Mouse (Mus musculus) lung, postnatal 0 days (tissue): ENCODE data around the gene 2700049A03Rik. TPM values are rescaled to one million over a fixed set of nuclear protein-coding genes. Genes with fewer than 3 reads are reported as not detected.

ENCODE experiments used
- ATAC-seq: fragments of 200-750 bp; cut with Nextera tagmentation; 2 replicates; pipeline ENCODE4 v1.8.0; 2017; ENCODE audit warnings: moderate library complexity
- DNase-seq: peaks from one replicate; pipeline ENCODE4 v3.0.0-alpha.2; 2016; ENCODE audit warnings: low spot score
- H3K27ac ChIP-seq: fragments of 300-500 bp; sonication (generic); 2 replicates; pipeline ENCODE4 v1.5.1; 2014; ENCODE audit warnings: antibody characterized with exemption, mild to moderate bottlenecking, low read length, mixed read lengths
- H3K27me3 ChIP-seq: fragments of 300-500 bp; sonication (generic); replicated peaks from 2 replicates; pipeline ENCODE4 v1.6.1; 2014; ENCODE audit warnings: low read length, mixed read lengths; ENCODE audit not compliant: insufficient read depth
- H3K36me3 ChIP-seq: fragments of 300-500 bp; sonication (generic); 2 replicates; pipeline ENCODE4 v1.6.1; 2014; ENCODE audit warnings: low read length, mixed read lengths; ENCODE audit not compliant: insufficient read depth
- H3K4me1 ChIP-seq: fragments of 300-500 bp; sonication (generic); 2 replicates; pipeline ENCODE4 v1.6.1; 2014; ENCODE audit warnings: antibody characterized with exemption, low read depth, low read length, mixed read lengths; ENCODE audit not compliant: insufficient read depth
- H3K4me2 ChIP-seq: fragments of 300-500 bp; sonication (generic); replicated peaks from 2 replicates; pipeline ENCODE4 v1.6.1; 2014; ENCODE audit warnings: low read depth, mild to moderate bottlenecking, low read length, moderate library complexity, mixed read lengths
- H3K4me3 ChIP-seq: fragments of 300-500 bp; sonication (generic); 2 replicates; pipeline ENCODE4 v1.5.1; 2014; ENCODE audit warnings: low read depth, low read length
- H3K9ac ChIP-seq: fragments of 300-500 bp; sonication (generic); replicated peaks from 2 replicates; pipeline ENCODE4 v1.6.1; 2014; ENCODE audit warnings: low read depth, mild to moderate bottlenecking
- H3K9me3 ChIP-seq: fragments of 300-500 bp; sonication (generic); 2 replicates; pipeline ENCODE4 v1.6.1; 2016; ENCODE audit warnings: low read length, mixed read lengths
- CTCF ChIP-seq: IDR thresholded peaks from 2 replicates; pipeline ENCODE4 v1.5.1; 2016; ENCODE audit warnings: antibody characterized with exemption, mild to moderate bottlenecking
- EP300 ChIP-seq: IDR thresholded peaks from 2 replicates; pipeline ENCODE4 v1.6.1; 2016; ENCODE audit warnings: antibody characterized with exemption, mild to moderate bottlenecking, control low read depth
- WGBS: fragments of 180-500 bp; shearing (Covaris S2); extraction: QIAGEN DNeasy Blood & Tissue Kit; methylation state at CpG from one replicate; pipeline ENCODE4 v1.1.7; 2014; 5-methylcytosine and 5-hydroxymethylcytosine counted together
- polyA plus RNA-seq: library from polyadenylated mRNA; unstranded; fragments of >200 nt; fragmentation: Nextera tagmentation; extraction: Ambion mirVana; gene quantifications from 2 replicates; pipeline ENCODE4 v1.2.1, GENCODE M21; 2015

Gene 2700049A03Rik
- polyA plus RNA-seq, 1 experiment from 2014 or later: 8.1 TPM

- no peak for ATAC-seq
- no peak for DNase-seq
- Histone ChIP-seq H3K27ac (no peak overlapping the region), H3K9me3 (no peaks in the 10 kb centered on the region), H3K9ac (no peak overlapping the region), H3K4me2 (no peak overlapping the region), H3K4me3 (no peak overlapping the region), H3K36me3 (no peaks in the 10 kb centered on the region), H3K27me3 (no peaks in the 10 kb centered on the region), H3K4me1 (peaks cover 5% of the 10 kb centered on the region; the same call in 1 of the 2 replicates)
- WGBS: 42% methylated on average over 5 of the region's 5 CpGs
- no peak for TF ChIP-seq EP300
Observed at GRCm38 (mm10) chr12:71201753-71202152, 65.1 kb downstream of the 2700049A03Rik start.

- no peak overlapping the region for H3K9ac ChIP-seq
Observed at GRCm38 (mm10) chr12:71204303-71204702, 67.7 kb downstream of the 2700049A03Rik start.

GRCm38 (mm10) chr12:71217191-71217590, 80.5 kb downstream of the 2700049A03Rik start:
- Histone ChIP-seq H3K4me1 (no peaks in the 10 kb centered on the region), H3K36me3 (peaks cover 5% of the 10 kb centered on the region; the same call in 1 of the 2 replicates), H3K27ac (no peak overlapping the region), H3K4me2 (no peak overlapping the region), H3K4me3 (no peak overlapping the region), H3K27me3 (no peaks in the 10 kb centered on the region), H3K9me3 (no peaks in the 10 kb centered on the region), H3K9ac (no peak overlapping the region)
- no peak for TF ChIP-seq EP300
- no peak for TF ChIP-seq CTCF
- ATAC-seq: peak; percentile 43
- no peak for DNase-seq
- WGBS: 71% methylated on average over 9 of the region's 9 CpGs

More at GRCm38 (mm10) chr12:71204303-71204702, 67.7 kb downstream of the 2700049A03Rik start:
- no peaks in the 10 kb centered on the region for H3K27me3 ChIP-seq
- H3K4me2 ChIP-seq: no peak overlapping the region
- no peak for TF ChIP-seq EP300
- TF ChIP-seq CTCF: peak; percentile 42
- no peaks in the 10 kb centered on the region for H3K36me3 ChIP-seq
- no peak overlapping the region for H3K4me3 ChIP-seq
- DNase-seq: no peak
- H3K4me1 ChIP-seq: peaks cover 5% of the 10 kb centered on the region; the same call in 1 of the 2 replicates
- no peak for ATAC-seq
- H3K9me3 ChIP-seq: no peaks in the 10 kb centered on the region
- 87% methylated on average over 3 of the region's 3 CpGs for WGBS
- H3K27ac ChIP-seq: no peak overlapping the region

- no peak overlapping the region for H3K4me3 ChIP-seq
- H3K27me3 ChIP-seq: no peaks in the 10 kb centered on the region
- H3K9me3 ChIP-seq: no peaks in the 10 kb centered on the region
- ATAC-seq (peak; percentile 87), DNase-seq (peak; percentile 73)
- no peak overlapping the region for H3K27ac ChIP-seq
- no peaks in the 10 kb centered on the region for H3K4me1 ChIP-seq
- peaks cover 5% of the 10 kb centered on the region; the same call in 1 of the 2 replicates for H3K36me3 ChIP-seq
- TF ChIP-seq EP300: no peak
- no peak for TF ChIP-seq CTCF
- WGBS: 59% methylated on average over 6 of the region's 6 CpGs
- H3K9ac ChIP-seq: no peak overlapping the region
- no peak overlapping the region for H3K4me2 ChIP-seq
Observed at GRCm38 (mm10) chr12:71217866-71218522, 81.3 kb downstream of the 2700049A03Rik start.

- DNase-seq: no peak
Observed at GRCm38 (mm10) chr12:71222761-71223160, 86.1 kb downstream of the 2700049A03Rik start.

GRCm38 (mm10) chr12:71227769-71228168, 91.1 kb downstream of the 2700049A03Rik start:
- no peaks in the 10 kb centered on the region for H3K9me3 ChIP-seq
- no peak overlapping the region for H3K4me3 ChIP-seq
- no peaks in the 10 kb centered on the region for H3K27me3 ChIP-seq
- H3K4me1 ChIP-seq: no peaks in the 10 kb centered on the region
- DNase-seq (no peak), ATAC-seq (no peak)
- no peaks in the 10 kb centered on the region for H3K36me3 ChIP-seq
- no peak overlapping the region for H3K9ac ChIP-seq
- TF ChIP-seq CTCF (no peak), EP300 (no peak)
- WGBS: 59% methylated on average over 4 of the region's 4 CpGs
- no peak overlapping the region for H3K4me2 ChIP-seq
- H3K27ac ChIP-seq: no peak overlapping the region

More at GRCm38 (mm10) chr12:71222761-71223160, 86.1 kb downstream of the 2700049A03Rik start:
- Histone ChIP-seq H3K27ac (no peak overlapping the region), H3K9ac (no peak overlapping the region), H3K27me3 (no peaks in the 10 kb centered on the region), H3K4me3 (no peak overlapping the region), H3K4me1 (no peaks in the 10 kb centered on the region), H3K4me2 (no peak overlapping the region), H3K36me3 (peaks cover 5% of the 10 kb centered on the region; the same call in 1 of the 2 replicates), H3K9me3 (no peaks in the 10 kb centered on the region)
- 87% methylated on average over 6 of the region's 6 CpGs for WGBS
- TF ChIP-seq EP300 (no peak), CTCF (no peak)
- ATAC-seq: no peak
